Mouse (Mus musculus) intestine, embryonic 14.5 days (tissue): ENCODE data around the gene Hspa12b. TPM values are rescaled to one million over a fixed set of nuclear protein-coding genes. Genes with fewer than 3 reads are reported as not detected.
A peak's percentile ranks its signal among the peaks of the same experiment; 100 is the strongest.

Experiments
- ATAC-seq: fragments of 200-750 bp; cut with Nextera tagmentation; replicated peaks from 2 replicates; pipeline ENCODE4 v1.8.0; 2017; ENCODE audit warnings: low read depth, moderate number of reproducible peaks, moderate TSS enrichment, moderate library complexity; ENCODE audit not compliant: low FRiP score, low TSS enrichment
- DNase-seq: peaks from one replicate; pipeline ENCODE4 v3.0.0-alpha.2; 2018; ENCODE audit warnings: low spot score
- H3K27ac ChIP-seq: fragments of 300-500 bp; sonication (generic); 2 replicates; pipeline ENCODE4 v1.5.1; 2014; ENCODE audit warnings: low read depth, mild to moderate bottlenecking, control low read depth
- H3K27me3 ChIP-seq: fragments of 300-500 bp; sonication (generic); replicated peaks from 2 replicates; pipeline ENCODE4 v1.6.1; 2014; ENCODE audit warnings: low read length, control low read depth; ENCODE audit not compliant: control insufficient read depth, insufficient read depth
- H3K36me3 ChIP-seq: fragments of 300-500 bp; sonication (generic); 2 replicates; pipeline ENCODE4 v1.6.1; 2014; ENCODE audit warnings: low read length, control low read depth; ENCODE audit not compliant: control insufficient read depth, insufficient read depth
- H3K4me1 ChIP-seq: fragments of 300-500 bp; sonication (generic); replicated peaks from 2 replicates; pipeline ENCODE4 v1.6.1; 2014; ENCODE audit warnings: low read length, control low read depth, mixed read lengths; ENCODE audit not compliant: control insufficient read depth, insufficient read depth
- H3K4me2 ChIP-seq: fragments of 300-500 bp; sonication (generic); 2 replicates; pipeline ENCODE4 v1.6.1; 2014; ENCODE audit warnings: low read length
- H3K4me3 ChIP-seq: fragments of 300-500 bp; sonication (generic); 2 replicates; pipeline ENCODE4 v1.5.1; 2014; ENCODE audit warnings: low read depth, low read length, control low read depth, mixed read lengths
- H3K9ac ChIP-seq: fragments of 300-500 bp; sonication (generic); 2 replicates; pipeline ENCODE4 v1.6.1; 2014; ENCODE audit warnings: mild to moderate bottlenecking, low read length
- H3K9me3 ChIP-seq: fragments of 300-500 bp; sonication (generic); 2 replicates; pipeline ENCODE4 v1.6.1; 2016; ENCODE audit warnings: low read length, control low read depth; ENCODE audit not compliant: control insufficient read depth
- WGBS: fragments of 180-500 bp; shearing (Covaris S2); extraction: QIAGEN DNeasy Blood & Tissue Kit; methylation state at CpG from one replicate; pipeline ENCODE4 v1.1.7; 2014; 5-methylcytosine and 5-hydroxymethylcytosine counted together
- polyA plus RNA-seq: library from polyadenylated mRNA; unstranded; fragments of >200 nt; fragmentation: Nextera tagmentation; extraction: Ambion mirVana; gene quantifications from 2 replicates; pipeline ENCODE4 v1.2.1, GENCODE M21; 2014

Hspa12b gene
- polyA plus RNA-seq, 1 experiment from 2014 or later, result 5.4 TPM

- DNase-seq, result no peak
- Histone ChIP-seq H3K27me3 (no peaks in the 10 kb centered on the region), H3K4me3 (no peak overlapping the region), H3K9ac (no peak overlapping the region), H3K4me1 (peaks cover 16% of the 10 kb centered on the region), H3K9me3 (no peaks in the 10 kb centered on the region), H3K27ac (no peak overlapping the region), H3K4me2 (no peak overlapping the region), H3K36me3 (no peaks in the 10 kb centered on the region)
- ATAC-seq, result no peak
- 87% methylated on average over 9 of the region's 9 CpGs for WGBS
Measured at GRCm38 (mm10) chr2:131125157-131125963, 1.7 kb upstream of the Hspa12b start.

- Histone ChIP-seq H3K4me1 (peaks cover 16% of the 10 kb centered on the region), H3K36me3 (no peaks in the 10 kb centered on the region), H3K9ac (peak overlapping the region; percentile 81; the same call in 1 of the 2 replicates), H3K9me3 (no peaks in the 10 kb centered on the region), H3K4me3 (no peak overlapping the region), H3K27me3 (no peaks in the 10 kb centered on the region), H3K4me2 (peak overlapping the region; percentile 64; the same call in 1 of the 2 replicates), H3K27ac (no peak overlapping the region)
- no peak for ATAC-seq
- 50% methylated on average over 9 of the region's 9 CpGs for WGBS
- no peak for DNase-seq
Measured at GRCm38 (mm10) chr2:131125964-131126815, 890 bp upstream of the Hspa12b start.

DNA sequence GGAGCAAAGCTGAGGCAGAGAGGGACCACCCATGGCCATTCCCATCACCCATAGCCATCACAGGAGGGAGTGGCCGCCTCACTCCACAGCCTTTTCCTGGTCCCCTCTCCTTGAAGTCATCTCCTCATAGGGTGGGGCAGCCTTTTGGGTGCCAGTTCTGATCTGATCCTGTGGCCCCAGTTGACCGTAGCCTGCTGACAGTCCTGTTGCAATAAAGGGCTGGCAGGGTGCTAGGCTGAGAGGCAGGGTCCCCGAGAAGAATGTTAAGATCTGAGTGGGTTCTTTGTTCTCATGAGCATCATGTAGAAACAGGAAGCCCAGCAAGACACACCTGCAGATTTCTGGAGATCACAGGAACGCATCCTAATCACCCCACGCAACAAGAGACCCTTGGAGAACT is 1.1 kb downstream of the Hspa12b start:
- no peaks in the 10 kb centered on the region for H3K27me3 ChIP-seq
- no peak overlapping the region for H3K27ac ChIP-seq
- DNase-seq (no peak), ATAC-seq (no peak)
- H3K4me1 ChIP-seq, result peaks cover 16% of the 10 kb centered on the region
- 77% methylated on average over 5 of the region's 5 CpGs for WGBS
- peak overlapping the region; percentile 64 for H3K4me2 ChIP-seq
- 0 out of 2 replicates have a peak, but pooled peaks cover 2% of the 10 kb centered on the region for H3K36me3 ChIP-seq
- peak overlapping the region; percentile 81; the same call in 1 of the 2 replicates for H3K9ac ChIP-seq
- H3K4me3 ChIP-seq, result peak overlapping the region; percentile 58
- no peaks in the 10 kb centered on the region for H3K9me3 ChIP-seq

GRCm38 (mm10) chr2:131128636-131129157 is 1.6 kb downstream of the Hspa12b start:
- Histone ChIP-seq H3K9me3 (no peaks in the 10 kb centered on the region), H3K4me3 (no peak overlapping the region), H3K27ac (no peak overlapping the region), H3K4me1 (peaks cover 16% of the 10 kb centered on the region), H3K36me3 (0 out of 2 replicates have a peak, but pooled peaks cover 2% of the 10 kb centered on the region), H3K27me3 (no peaks in the 10 kb centered on the region), H3K4me2 (peak overlapping the region; percentile 64), H3K9ac (no peak overlapping the region)
- ATAC-seq, result no peak
- 75% methylated on average over 3 of the region's 3 CpGs for WGBS
- no peak for DNase-seq

DNA sequence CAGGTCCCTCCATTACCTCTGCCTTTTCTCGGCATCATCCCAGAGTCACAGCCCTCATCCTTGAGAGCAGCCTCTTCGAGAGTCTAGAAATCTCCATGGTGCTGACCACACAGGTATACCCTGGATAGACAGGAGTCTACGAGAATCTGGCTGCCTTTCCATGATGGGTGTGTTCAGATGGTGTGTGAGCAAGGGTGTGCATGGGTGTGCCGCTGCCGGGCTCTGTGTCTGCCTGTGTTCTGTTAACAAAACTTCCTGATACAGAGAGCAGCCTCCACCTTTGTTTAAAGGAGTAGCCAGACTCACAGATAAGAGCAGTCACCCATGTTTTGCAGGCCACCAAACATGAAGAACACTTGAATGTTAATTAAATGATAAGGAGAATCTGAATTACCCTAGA is 2.8 kb downstream of the Hspa12b start:
- 57% methylated on average over 5 of the region's 5 CpGs for WGBS
- Histone ChIP-seq H3K9ac (no peak overlapping the region), H3K36me3 (peaks cover 12% of the 10 kb centered on the region; the same call in 1 of the 2 replicates), H3K4me2 (no peak overlapping the region), H3K4me1 (peaks cover 16% of the 10 kb centered on the region), H3K27me3 (no peaks in the 10 kb centered on the region), H3K4me3 (no peak overlapping the region), H3K9me3 (no peaks in the 10 kb centered on the region), H3K27ac (no peak overlapping the region)
- no peak for ATAC-seq
- no peak for DNase-seq

GRCm38 (mm10) chr2:131130849-131131248 is 3.8 kb downstream of the Hspa12b start:
- 76% methylated on average over 2 of the region's 2 CpGs for WGBS
- no peak overlapping the region for H3K9ac ChIP-seq
- peaks cover 16% of the 10 kb centered on the region; the same call in 1 of the 2 replicates for H3K36me3 ChIP-seq
- DNase-seq (no peak), ATAC-seq (no peak)
- H3K4me3 ChIP-seq, result no peak overlapping the region
- no peak overlapping the region for H3K4me2 ChIP-seq
- no peak overlapping the region for H3K27ac ChIP-seq
- H3K27me3 ChIP-seq, result no peaks in the 10 kb centered on the region
- peaks cover 16% of the 10 kb centered on the region for H3K4me1 ChIP-seq
- H3K9me3 ChIP-seq, result no peaks in the 10 kb centered on the region

GRCm38 (mm10) chr2:131132111-131132888 is 5.2 kb downstream of the Hspa12b start:
- WGBS, result 87% methylated on average over 10 of the region's 10 CpGs
- no peaks in the 10 kb centered on the region for H3K27me3 ChIP-seq
- no peak for ATAC-seq
- H3K9ac ChIP-seq, result no peak overlapping the region
- H3K36me3 ChIP-seq, result peaks cover 21% of the 10 kb centered on the region; the same call in 1 of the 2 replicates
- no peak overlapping the region for H3K4me2 ChIP-seq
- DNase-seq, result no peak
- peaks cover 9% of the 10 kb centered on the region for H3K4me1 ChIP-seq
- no peak overlapping the region for H3K27ac ChIP-seq
- H3K9me3 ChIP-seq, result no peaks in the 10 kb centered on the region
- no peak overlapping the region for H3K4me3 ChIP-seq
